Mouse (Mus musculus): Measurements from ENCODE around the gene Slc25a54. TPM values are rescaled to one million over a fixed set of nuclear protein-coding genes. Genes with fewer than 3 reads are reported as not detected.

Slc25a54 gene
- not detected for total RNA-seq (2021)
- long read RNA-seq: 0 reads

GRCm38 (mm10) chr3:109080169-109080568 is at the start of gene Slc25a54:
TSS of gene Slc25a54 (plus strand) at chr3:109080469.
- DNase-seq (ENCODE audit: low spot score in 2 of 2): no peak

- no peak for DNase-seq (ENCODE audit: low spot score in 2 of 2)
Observed at GRCm38 (mm10) chr3:109030817-109031216, 49.5 kb upstream of the Slc25a54 start.

DNA sequence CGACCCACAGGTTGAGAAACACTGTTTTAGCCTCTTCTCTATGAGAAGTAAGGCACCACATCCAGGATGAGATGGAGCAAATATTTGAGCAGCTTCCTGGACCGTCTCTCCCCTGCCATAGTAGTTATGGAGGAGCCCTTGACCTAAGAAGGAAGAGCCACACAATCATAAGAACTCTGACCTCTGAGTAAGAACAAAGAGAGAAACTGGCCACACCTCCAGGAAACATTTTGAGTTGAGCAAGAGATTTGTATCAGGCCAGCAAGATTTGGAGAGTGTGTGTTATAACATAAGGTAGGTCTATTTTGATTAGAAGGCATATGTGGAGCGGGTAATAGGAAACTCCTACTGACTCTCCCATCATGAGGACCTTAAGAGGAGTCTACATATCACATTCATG is 48.6 kb upstream of the Slc25a54 start:
- DNase-seq (ENCODE audit: low spot score in 2 of 2): no peak

DNA sequence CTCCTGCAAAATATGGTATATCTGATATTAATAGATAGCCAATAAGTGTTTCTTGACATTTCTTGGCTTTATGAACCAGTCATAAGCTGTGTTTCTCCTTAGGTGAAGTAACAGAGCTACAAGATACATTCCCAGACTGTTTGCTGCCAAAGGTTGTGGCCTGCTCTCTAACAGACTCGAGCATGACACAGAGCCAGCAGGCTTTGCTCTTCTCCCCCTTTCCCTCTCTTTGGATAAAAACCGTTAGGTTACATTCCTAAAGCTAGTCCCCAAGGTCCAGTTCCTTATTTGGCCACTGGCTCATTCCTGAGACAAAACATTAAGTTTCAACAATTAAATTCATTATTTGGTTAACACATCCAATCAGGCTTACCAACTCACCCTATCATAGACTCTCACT is 48.0 kb upstream of the Slc25a54 start:
- no peak for DNase-seq (ENCODE audit: low spot score in 2 of 2)

DNA sequence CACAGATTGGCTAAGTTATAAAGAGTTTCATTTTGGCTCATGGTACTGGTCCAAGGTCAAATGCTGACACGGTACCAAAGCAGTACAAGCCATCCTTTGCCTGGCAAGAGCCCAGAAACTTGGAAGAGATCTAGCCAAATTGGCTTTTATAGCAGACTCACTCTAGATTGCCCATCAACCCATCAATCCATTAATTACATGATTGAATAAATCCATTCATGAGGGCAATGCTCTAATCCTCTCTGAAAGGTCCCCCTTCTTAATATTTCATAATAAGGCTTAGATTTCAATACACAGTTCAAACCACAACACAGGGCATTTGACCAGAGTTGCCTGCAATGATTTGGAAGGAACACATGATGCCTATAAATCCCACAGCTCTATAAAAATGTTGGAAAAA is 45.9 kb upstream of the Slc25a54 start:
- DNase-seq (ENCODE audit: low spot score in 2 of 2): no peak

DNA sequence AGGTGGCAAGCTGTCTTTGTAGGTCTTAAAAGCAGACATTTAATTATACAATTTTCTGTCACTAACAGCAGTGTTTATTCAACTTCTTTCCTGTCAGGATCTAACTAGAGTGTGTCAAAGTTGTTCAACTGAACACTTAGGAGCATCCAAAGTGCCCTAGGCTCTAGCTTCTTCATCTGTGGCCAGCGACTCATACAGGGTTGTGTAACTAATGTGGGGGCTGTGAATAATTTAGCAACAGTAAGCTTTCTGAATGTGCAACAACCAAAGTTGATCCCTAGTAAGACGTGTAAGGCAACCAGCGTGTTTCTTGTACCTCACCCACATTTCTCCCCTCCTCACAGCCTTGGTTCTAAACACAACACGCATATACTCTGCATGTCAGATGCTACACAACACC is 39.4 kb upstream of the Slc25a54 start:
- no peak for DNase-seq (ENCODE audit: low spot score in 2 of 2)

DNA sequence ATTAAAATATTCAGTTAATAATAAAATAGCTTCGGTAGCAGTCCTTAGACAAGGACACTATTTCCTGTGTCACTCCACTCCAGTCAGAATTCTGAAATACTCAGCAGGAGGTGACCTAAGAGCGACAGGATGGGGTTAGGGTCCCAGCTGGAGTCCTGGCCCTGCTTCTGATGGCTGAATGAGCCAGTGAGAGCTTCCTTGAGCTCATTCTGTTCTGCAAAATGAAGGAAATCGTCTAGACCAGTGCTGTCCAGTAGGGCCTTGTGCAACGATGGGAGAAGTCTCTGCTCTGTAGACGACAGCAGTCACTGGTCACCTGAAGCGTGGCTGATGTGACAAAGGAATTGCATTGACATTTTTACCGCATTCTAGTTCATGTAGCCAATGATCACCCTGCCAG is 36.9 kb upstream of the Slc25a54 start:
- DNase-seq (ENCODE audit: low spot score in 2 of 2): no peak

DNA sequence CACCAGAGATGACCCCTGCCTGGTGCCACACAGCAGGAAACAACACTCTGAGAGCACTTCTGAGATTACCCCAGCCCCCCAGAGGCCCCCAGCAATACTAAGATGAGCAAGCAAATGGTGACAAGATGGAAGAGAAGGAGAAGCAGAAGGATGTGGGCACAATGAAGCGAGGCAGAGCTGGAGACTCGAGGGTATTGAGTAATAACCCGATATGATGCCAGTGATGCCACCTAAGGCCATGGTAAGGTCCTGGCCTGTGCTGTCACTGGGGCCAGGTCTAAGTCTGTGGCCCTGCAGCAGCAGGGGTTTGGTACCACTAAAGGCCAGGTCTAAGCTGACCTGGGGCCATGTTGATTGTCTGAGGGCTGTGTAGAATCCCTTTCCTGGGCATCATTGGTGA is 33.8 kb upstream of the Slc25a54 start:
- no peak for DNase-seq (ENCODE audit: low spot score in 2 of 2)

DNA sequence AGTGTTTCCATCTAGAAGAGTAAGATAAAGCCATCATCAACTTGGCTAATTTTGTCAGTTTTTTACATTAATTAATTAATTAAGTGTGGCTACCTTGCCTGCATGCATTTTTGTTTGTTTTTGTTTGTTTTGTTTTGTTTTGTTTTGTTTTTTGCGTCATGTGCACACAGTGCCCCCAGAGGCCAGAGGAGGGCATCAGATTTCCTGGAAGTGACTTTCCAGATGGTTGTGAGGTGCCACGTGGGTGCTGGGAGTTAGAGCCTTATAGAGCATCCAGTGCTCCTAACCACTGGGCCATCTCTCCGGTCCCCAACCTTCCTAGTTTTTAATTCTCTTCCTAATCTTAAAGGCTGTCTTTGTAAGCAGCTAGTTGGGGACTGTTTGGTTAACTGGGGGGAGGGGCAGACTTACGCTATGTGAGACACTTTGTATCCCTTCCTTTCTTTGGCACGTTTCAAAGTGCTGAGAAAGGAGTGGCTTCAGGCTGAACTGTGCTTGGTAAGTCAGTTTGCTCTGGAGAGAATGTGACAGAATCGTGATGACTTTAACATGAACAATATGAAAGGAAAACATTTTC is 32.5 kb upstream of the Slc25a54 start:
- DNase-seq (ENCODE audit: low spot score in 2 of 2): no peak

DNA sequence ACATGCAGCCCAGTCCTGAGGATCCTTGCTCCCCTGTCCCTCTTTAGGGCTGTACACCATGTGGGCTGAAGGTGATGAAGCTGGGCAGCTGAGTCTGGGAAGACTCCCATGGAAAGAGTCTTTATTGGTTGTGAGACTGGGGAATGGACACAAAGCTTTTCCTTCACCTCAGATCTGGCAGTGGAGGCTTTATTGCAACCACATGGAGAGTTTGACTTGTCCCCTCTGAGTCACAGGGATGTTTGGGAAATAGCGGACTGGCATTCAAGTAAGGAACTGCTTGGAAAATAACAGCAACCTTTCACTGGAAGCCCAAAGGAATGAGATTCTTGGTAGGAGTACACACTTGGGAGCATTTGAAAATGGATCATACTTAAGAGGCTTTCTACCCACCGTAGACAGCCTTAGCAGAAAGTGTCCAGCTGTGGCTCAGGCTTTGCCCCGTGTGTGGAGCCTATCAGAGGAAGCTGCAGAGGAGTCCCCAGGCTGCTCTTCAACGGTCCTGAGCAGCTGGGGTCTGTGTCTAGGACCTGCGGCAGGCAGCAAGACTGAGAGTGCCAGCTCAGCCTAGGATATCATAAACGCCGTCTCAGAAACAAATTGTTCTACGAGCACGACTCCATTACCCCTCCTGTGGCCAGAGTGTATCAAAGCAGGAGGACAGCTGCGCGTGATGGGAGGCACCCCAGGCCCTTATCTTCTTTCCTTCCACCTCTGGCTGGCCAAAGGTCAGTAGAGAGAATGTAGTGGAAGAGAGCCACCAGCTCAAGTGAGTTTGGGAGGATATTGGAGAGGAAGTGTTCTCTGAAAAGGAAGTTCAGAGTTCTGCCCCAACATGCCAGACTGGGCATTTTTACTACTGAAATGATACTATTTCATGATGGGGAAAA is 29.0 kb upstream of the Slc25a54 start:
- DNase-seq (ENCODE audit: low spot score in 2 of 2): no peak

DNA sequence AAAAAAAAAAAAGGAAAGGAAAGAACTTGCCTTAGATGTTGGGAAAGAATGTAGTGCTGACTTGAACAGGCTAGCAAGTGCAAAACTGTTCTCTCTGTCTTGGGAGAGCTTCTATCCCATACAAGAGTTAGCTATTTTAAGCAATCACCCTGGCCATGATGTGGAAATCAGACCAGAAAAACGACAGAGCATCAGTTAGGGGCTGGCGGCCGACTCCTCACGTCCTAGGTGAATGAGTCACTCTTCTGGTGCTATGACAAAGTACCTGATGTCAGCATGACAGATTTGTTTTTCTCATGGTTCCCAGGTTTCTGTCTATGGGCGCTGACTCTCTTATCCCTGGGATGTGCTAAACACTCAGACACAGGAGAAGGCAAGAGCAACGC is 28.3 kb upstream of the Slc25a54 start:
- DNase-seq (ENCODE audit: low spot score in 2 of 2): no peak

DNA sequence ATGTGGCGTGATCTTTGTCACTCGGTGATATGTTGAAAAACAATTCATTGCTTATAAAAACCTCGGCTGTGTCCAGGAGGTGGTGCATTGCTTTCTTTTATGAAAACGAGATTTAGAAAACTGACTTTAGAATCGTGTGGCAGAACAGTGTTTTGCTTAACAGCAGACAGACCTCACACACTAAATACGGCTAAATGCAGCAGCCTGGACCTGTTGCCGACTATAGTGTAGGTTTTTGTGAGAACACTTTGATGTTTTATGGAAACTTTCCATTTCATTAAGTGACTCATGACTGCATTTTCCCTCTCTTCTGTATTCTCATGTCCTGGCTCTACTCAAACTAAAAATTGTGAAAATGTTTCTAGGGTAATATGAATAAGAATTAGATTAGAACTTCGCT is 20.4 kb upstream of the Slc25a54 start:
- DNase-seq (ENCODE audit: low spot score in 2 of 2): no peak

DNA sequence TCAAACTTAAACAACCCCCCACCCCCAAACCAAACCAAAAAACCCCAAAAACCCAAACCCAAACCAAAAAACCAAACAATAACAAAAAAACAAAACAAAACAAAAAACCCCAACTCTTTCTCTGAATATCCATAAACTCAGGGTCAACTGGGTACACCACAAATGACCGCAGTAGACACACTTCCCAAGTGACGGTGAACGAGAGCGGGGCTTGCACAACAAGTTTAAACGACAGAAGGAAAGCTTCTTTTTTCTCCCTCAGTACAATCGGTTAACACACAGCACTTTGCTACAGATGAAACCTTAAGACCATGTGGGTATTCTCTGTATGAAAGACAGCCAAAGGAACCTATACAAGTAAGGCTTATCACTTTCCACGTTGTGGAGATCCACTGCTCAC is 17.9 kb upstream of the Slc25a54 start:
- DNase-seq (ENCODE audit: low spot score in 2 of 2): no peak

- peak; percentile 16 to 45 for DNase-seq (ENCODE audit: low spot score in 2 of 2)
Observed at GRCm38 (mm10) chr3:109062989-109063388, 17.3 kb upstream of the Slc25a54 start.

DNA sequence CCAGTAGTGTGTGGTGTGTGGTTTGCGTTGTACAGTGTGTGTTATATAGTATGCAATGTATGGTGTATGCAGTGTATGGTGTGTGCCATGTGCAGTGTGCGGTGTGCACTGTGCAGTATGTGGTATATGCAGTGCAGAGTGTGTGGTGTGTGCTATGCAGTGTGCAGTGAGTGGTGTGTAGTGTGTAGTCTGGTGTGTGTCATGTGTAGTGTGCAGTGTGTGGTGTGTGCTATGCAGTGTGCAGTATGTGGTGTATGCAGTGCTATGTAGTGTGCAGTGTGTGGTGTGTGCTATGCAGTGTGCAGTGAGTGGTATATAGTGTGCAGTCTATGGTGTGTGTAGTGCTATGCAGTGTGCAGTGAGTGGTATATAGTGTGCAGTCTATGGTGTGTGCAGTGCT is 4.1 kb downstream of the Slc25a54 start:
- DNase-seq (ENCODE audit: low spot score in 2 of 2): no peak

GRCm38 (mm10) chr3:109088460-109088859 is 8.2 kb downstream of the Slc25a54 start:
- no peak for DNase-seq (ENCODE audit: low spot score in 2 of 2)

GRCm38 (mm10) chr3:109104702-109105101 is 24.4 kb downstream of the Slc25a54 start:
- no peak for DNase-seq (ENCODE audit: low spot score in 2 of 2)

DNA sequence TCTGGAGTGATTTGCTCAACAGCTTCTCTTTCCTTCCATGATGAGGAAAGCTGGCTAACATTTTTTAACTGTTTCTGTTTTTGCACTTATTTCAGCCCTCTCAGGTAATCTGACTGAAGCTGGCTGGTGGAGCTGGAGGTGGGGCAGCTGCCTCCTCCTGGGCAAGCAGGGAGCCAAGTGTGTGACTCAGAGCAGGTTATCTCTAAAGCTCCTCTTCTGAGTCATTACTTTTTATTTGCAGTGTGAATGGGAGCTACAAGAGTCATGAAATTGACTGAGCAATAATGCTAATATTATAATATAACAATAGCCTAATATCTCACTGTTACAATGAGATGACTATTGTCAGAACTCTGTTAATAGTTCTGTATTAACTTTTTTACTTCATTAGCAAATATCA is 36.9 kb downstream of the Slc25a54 start:
- no peak for DNase-seq (ENCODE audit: low spot score in 2 of 2)

- DNase-seq (ENCODE audit: low spot score in 2 of 2): no peak
Observed at GRCm38 (mm10) chr3:109119562-109119961, 39.3 kb downstream of the Slc25a54 start.

DNA sequence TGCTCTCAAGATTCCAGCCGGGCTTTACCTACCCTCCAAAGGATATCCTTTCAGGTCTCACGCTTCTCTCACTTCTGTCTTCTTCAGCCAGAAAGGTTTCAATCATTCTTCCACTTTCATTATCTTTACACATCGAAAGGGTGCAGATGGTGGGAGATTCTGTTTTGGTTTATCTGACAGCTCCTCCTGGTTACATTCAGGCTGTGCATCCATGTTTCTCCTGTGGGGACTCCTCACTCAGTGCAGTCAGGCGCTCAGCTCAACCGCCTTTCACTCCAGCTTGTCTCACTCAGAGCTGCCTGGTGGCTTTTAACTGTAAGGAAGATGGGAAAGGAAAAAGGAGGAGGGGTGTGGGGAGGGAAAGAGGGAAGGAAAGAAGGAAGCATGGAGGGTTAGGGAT is 39.7 kb downstream of the Slc25a54 start:
- DNase-seq (ENCODE audit: low spot score in 2 of 2): peak in 1 of 2 experiments; percentile 16

DNA sequence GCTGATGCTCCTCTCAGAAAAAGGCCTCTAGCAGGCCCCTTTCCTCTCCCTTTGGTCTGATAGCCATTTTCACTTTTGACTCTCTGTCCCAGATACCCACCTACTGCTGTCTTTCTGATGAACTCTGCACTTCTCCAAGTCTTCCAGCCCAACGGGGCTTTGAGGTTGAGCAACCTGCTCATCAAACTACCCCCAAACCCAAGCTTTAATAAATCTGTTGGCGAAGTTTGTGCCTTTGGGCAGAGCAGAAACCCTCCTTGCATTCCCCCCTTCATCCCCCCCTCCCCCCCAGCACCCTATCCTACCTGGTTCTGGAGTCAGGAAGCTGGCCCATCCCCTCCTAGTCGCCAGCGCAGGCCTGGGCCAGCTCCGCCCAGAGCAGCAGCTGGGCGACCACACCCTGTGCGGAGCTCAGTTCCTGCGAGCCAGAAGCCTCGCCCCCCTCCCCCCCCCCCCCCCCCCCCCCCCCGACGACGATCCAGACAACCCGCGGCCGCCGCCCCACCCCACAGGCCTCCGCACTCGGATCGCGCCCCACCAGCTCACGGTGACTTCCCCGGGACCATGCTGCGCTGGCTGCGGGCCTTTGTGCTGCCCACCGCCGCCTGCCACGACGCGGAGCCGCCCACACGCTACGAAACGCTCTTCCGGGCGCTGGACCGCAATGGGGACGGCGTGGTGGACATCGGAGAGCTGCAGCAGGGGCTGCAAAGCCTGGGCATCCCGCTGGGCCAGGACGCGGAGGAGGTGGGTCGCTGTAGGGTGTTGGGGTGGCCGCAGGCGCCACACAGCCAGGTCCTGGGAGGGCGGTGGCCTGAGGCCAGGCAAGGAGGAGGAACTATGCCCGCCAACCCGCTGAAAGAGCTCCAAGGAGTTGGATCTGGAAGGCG is 42.6 kb downstream of the Slc25a54 start, which contains the start of gene Slc25a24:
TSS of gene Slc25a24 (plus strand) at position 509 of the 890 bp plus-strand sequence.
- DNase-seq (ENCODE audit: low spot score in 2 of 2): peak; percentile 25 to 53

GRCm38 (mm10) chr3:109123531-109123981 is 43.3 kb downstream of the Slc25a54 start:
- no peak for DNase-seq (ENCODE audit: low spot score in 2 of 2)
